Mouse (Mus musculus): ENCODE measurements around the gene Pald1. TPM values are rescaled to one million over a fixed set of nuclear protein-coding genes. Genes with fewer than 3 reads are reported as not detected.

Gene Pald1
- total RNA-seq, 2 experiments from 2014 or later = 6.8 to 8.5 TPM

DNA sequence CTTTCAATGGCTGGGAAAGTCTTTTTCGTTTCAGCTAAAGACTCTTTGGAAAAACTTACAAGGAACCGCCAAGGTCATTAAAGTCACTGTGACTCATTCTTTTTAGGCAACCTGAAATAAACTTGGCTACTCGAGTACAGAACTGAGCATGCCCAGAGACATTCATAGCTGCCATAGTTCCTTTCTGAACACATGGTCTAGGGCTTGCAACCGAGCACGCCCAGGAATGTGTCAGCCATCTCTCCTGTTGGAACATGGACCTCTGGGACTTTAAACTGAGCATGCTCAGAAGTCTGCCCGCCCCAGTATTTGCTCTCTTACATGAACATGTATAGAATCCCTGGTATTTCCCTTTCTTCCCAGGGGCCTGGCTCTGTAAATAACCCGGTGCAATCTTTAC, 97.1 kb downstream of the Pald1 start:
- no peak for DNase-seq (ENCODE audit: low spot score in 2 of 2)

DNA sequence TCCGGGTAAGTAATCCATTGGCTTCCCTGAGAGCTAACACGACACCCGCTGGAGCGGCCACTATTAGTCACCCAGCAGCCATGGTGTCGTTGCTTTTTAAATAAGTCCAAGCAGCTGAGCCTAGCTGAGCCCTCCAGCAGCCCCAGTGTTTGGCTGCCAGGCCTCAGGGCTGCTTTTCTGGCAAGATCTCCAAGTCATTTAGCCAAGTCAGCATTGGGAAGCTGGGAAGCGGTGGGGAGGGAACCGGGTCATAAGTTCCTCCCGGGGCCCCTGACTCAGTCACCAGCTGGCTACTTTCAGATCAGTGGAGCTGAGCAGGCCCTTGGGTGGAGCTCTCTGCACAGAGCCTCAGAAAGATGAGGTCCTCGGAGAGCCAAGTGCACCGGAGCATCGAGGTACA, 98.1 kb downstream of the Pald1 start:
- no peak for DNase-seq (ENCODE audit: low spot score in 2 of 2)

DNA sequence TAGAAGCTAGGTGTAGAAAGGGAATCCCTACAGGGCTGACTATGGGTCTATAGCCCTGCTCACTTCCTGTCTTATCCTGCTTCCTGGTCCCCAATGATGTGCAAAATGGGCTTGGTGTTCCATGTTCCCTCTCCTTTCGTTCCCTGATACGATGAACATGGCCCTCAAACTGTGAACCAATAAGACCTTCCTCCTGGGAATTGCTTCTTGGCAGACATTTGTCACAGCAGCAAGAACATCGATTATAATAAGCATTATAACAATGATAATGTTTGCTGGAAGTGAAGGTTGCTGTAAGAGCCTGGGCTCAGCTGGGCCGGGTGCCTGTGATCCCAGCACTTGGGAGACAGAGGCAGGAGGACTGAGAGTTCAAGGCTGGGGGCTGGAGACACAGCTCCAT, 99.0 kb downstream of the Pald1 start:
- no peak for DNase-seq (ENCODE audit: low spot score in 2 of 2)

DNA sequence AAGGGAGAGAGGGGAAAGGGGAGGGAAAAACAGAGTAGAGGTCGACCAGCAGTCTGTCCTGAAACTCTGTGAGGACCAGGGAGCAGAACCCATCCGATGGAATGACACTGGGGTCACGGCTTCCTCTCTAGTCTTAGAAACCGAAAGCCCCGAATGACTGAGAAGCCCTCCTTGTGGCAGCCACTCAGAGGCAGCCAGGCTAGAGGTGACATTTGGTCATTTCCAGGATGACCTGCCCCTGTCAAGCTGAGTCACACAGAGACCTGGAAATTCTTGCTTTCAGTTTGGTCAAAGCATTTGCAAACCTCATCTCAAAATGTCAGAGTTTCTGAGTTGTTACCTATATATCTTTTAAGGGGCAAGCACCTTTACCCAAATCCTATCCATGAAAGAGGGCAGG, 102.2 kb downstream of the Pald1 start:
- no peak for DNase-seq (ENCODE audit: low spot score in 2 of 2)

DNA sequence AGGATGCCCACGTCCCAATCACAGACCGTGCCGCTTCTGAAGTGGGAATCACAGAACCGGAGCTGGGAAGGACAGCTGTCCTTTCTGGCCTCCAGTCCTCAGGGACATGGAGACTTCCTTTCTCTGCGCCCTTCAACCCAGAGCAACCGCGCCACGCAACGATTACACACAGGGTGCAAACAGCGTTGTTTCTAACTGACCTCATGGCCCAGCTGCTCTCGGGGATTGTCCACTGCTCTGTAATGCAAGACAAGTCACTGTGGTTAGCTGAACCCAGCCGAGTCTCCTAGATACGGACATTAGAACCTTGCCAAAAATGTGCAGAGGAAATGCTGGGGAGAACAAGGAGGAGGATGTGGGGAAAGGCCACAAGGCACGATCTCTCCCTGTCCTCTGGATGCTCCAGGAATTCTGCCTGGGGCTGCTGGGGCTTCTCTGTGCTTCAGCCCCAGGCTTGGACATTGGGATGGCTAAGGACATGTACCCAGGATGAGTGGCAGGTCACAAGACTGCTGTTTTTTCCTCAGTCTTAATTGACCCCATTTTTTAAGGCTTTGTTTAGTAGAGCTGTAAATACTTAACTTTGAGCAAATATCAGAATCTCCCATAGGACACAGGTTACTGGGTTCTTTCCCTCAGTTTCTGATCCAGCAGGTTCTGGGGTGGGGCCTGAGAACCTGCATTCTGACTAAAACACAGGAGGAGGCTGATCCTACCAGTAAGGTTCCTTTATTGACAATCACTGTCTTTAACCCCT, 105.2 kb downstream of the Pald1 start:
- DNase-seq (ENCODE audit: low spot score in 2 of 2) = no peak

DNA sequence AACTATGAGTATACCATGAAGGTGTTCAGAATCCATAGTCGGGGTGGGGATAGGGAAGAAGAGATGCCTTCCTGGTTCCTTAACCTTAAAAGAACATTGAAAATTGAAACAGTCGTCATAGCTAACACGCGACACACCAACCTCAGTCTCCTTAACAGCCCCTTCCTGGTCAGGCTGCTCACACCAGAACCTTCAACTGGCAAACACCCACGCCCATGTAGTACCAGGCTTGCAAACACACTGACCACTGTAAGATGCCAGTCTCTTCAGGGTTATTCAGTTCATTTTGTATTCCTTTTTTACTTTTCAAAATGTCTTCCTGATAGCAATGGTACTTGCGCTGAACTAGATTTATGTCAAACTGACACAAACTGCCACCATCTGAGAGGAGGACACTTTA, 106.3 kb downstream of the Pald1 start:
- no peak for DNase-seq (ENCODE audit: low spot score in 2 of 2)

DNA sequence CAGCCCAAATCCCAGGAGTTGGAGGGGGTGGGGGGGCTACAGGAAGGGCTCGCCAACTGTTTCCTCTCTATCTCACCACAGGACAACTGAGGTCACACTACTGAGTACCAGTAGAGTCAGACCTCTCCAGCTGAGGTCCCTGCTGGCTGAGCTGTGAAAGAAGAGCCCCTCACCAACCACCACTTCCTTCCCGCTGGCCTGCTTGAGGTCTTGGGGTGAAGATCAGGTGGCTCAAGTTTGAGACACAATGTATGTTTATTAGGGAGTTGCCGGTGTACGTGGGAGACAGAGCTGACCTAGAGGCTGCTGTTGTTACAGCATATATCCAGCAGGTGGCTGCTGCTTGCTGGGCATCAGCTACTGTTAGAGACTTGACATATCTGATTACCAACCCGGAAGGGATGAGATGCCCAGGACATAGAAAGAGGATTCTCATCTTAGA, 107.6 kb downstream of the Pald1 start:
- DNase-seq (ENCODE audit: low spot score in 2 of 2) = no peak

DNA sequence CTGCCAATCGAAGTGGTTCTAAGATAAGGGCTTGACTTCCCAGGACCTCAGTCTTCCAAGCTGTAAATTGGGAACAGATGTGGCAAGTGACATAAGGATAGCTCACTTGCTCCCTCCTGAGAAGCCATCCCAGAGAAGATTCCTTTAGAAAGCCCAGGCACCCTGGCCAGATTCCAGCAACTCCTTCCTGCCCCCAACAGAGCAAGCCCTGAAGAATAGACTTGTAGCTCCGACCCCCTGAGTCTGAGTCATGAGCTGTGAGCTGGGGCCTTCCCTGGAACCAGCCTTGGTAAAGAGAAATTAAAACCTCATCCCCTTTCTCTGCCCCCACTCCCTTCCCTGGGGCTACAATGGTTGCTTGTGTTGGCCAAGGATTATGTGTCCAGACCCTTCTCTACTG, 108.8 kb downstream of the Pald1 start:
- no peak for DNase-seq (ENCODE audit: low spot score in 2 of 2)

DNA sequence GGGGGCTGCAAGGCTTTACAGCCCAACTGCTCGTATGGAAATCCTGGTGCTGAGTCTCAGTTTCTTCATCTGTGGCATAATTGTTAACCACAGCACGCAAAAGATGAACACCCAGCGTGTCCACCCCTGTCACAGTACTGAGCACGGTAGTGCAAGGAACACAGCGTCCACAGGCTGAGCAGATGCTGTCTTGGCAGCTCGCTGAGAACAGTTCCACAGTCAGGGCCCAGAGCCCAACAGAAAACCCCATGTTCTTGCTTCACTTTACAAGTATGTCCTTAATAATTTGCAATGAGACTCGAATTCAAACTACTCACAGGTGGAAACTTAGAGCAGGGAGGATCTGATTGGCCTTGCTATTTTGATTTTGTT, 109.5 kb downstream of the Pald1 start:
- no peak for DNase-seq (ENCODE audit: low spot score in 2 of 2)

DNA sequence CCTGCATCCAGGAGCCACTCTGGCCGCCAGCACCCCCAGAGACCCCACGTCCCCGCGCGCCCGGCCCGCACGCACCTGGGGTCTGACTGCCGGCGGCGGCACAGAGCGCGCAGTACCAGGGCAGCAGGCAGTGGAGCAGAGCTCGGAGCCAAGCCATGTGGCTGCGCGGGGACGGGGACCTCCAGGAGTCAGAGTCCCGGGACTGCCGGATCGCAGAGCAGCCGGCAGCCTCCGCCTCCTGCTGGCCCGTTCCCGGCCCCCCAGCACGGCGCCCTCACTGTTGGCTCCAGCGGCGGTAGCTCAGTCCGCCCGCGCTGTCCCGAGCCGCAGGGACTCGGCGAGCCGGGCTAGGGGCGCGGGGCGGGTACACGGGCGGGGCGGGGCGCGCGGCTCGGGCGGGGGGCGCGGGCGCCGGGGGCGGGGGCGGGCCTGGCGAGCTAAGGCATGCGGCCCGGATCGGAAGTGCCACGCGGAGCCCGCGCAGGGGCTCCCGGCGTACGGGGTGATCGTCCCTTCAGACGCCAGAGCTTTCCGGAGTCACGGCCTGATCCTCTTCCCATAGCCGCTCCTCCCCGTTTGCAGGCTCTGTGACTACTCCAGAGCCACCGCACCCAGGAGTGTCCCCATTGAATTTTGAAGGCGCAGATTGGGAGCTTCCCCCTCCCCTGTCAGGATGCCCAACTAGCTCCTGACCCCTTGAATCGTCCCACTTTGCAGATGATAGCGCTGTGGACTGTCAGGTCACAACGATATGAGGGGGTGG, 110.1 kb downstream of the Pald1 start, which contains the start of gene Adamts14:
Gene Adamts14 (minus strand): TSS at position 358 of the 763 bp plus-strand sequence.
- DNase-seq (ENCODE audit: low spot score in 2 of 2) = no peak

DNA sequence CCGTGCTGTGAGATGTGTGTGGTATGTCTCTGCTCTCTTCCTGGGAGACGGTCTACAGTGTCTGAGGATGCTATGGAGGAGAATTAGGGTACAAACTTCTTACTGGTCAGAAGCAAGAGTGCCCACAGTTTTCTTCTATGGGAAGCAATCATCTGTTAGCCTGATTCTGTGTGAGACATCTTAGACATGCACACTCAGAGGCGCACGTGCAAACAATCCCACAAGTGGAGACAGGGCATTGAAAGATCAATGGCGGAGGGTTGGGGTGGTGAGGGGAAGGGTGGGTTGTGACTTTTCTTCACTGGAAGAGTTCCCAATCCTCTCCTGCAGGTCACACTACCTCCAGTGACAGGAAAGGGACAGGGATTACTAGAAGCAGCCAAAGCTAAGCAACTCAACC, 110.7 kb downstream of the Pald1 start:
- DNase-seq (ENCODE audit: low spot score in 2 of 2) = no peak

DNA sequence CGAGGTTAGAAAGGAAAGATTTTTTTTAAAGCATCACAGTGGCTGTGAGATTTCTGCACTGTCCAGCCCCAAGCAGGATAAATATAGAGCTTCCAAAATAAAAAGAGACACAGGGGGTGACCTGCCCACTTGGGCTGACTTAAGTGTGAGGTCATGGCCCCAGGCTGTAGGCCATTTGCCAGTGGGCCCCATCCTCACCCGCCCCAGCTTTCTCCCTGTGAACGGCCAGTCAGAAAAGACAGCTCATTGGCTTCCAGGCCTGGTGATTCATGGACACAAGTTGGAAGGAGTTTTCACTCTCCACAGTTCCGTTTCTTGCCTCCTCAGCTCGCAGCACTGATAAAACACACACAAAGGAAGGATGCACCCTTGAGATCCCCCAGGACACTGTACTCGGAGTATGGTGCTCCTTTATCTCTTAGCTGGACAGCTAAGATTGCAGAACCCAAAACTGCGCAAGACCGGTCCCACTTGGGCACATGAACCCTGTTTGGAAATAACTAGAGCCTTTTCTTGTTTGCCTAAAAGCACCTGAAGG, 111.2 kb downstream of the Pald1 start:
- no peak for DNase-seq (ENCODE audit: low spot score in 2 of 2)

Other genes with a start within 250 kb of the Pald1 start
- 10 to 100 TPM; 22.4 to 25.8 TPM for gene Sgpl1, start 235.8 kb downstream of the Pald1 start, total RNA-seq (2021)
- under 1 TPM; 0.30 to 0.88 TPM for gene Tbata, start 211.6 kb downstream of the Pald1 start, total RNA-seq (2021)
- under 1 TPM; 0.14 to 0.23 TPM for gene Adamts14, start 110.1 kb downstream of the Pald1 start, total RNA-seq (2021)
- gene Prf1, start 85.7 kb downstream of the Pald1 start, total RNA-seq (2021) = not detected
- under 1 TPM; 0.23 to 0.26 TPM for gene Nodal, start 34.4 kb upstream of the Pald1 start, total RNA-seq (2021)
- gene Eif4ebp2, start 69.1 kb upstream of the Pald1 start, total RNA-seq (2021) = 10 to 100 TPM; 49.2 to 53.4 TPM
- 10 to 100 TPM; 18.7 to 21.7 TPM for gene Lrrc20, start 92.3 kb upstream of the Pald1 start, total RNA-seq (2021)
- gene Npffr1, start 212.0 kb upstream of the Pald1 start, total RNA-seq (2021) = 1 to 10 TPM; 2.0 to 2.5 TPM